Comparison of ENCODE assay signal across 8 mouse cellular contexts in the genomic region with DNA sequence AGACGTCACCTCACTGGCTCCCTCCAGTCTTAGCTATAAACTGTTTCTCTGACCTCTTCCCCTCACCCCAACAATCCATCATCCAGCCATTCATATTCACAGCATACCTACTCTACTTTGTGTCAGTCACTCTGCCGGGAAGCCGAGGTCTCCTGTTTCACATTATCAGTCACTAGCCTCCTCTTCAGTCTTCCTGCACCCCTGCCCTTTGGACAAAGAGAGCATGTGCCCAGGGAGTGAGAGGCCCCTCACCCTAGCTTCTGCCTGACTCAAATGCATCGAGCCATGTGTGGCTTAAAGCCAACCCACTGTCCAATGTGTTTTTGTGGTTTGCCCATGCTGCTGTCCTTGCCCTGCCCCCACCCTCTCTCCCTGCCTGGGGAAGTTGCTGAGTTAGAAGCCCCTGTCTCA. TPM values are rescaled to one million over a fixed set of nuclear protein-coding genes. Genes with fewer than 3 reads are reported as not detected.
DNase-seq lines count a peak whose midpoint lies in the region; ATAC-seq lines count a peak whose summit lies in the region.

No protein-coding gene starts in this region.

- no peaks in the 10 kb centered on the region for H3K36me3 ChIP-seq in heart, embryonic 10.5 days
- H3K36me3 ChIP-seq in megakaryocyte, embryonic 14.5 days (replicated peaks; ENCODE audit: low read length): no peaks in the 10 kb centered on the region
- no peaks in the 10 kb centered on the region for H3K36me3 ChIP-seq in kidney, embryonic 16.5 days (ENCODE audit: insufficient read depth, low read length)
- no peaks in the 10 kb centered on the region for H3K36me3 ChIP-seq in neural tube, embryonic 11.5 days (ENCODE audit: control insufficient read depth, insufficient read depth, low read length)

- DNase-seq in heart, embryonic 10.5 days (ENCODE audit: low spot score): no peak
- no peak for DNase-seq in heart, adult 8-10 months (ENCODE audit: low spot score)
- peak; percentile 23 for DNase-seq in neural tube, embryonic 11.5 days (ENCODE audit: low spot score)
- no peak for DNase-seq in urinary bladder, postnatal 4 days (ENCODE audit: low spot score in 2 of 2)
- DNase-seq in left cerebral cortex, adult 18-20 months (ENCODE audit: low spot score in 2 of 2): no peak

- peak overlapping the region; percentile 79 for H3K27ac ChIP-seq in heart, embryonic 10.5 days
- peak overlapping the region; percentile 41; the same call in 1 of the 2 replicates for H3K27ac ChIP-seq in kidney, embryonic 16.5 days (ENCODE audit: low read length)
- H3K27ac ChIP-seq in neural tube, embryonic 11.5 days (ENCODE audit: low read depth, low read length): peak overlapping the region; percentile 34; the same call in 1 of the 2 replicates

- ATAC-seq in megakaryocyte, adult 5-6 weeks (ENCODE audit: poor library complexity, severe bottlenecking): no peak
- ATAC-seq in kidney, embryonic 16.5 days (ENCODE audit: low FRiP score, low TSS enrichment): peak; percentile 70
- no peak for ATAC-seq in neural tube, embryonic 11.5 days (ENCODE audit: insufficient read depth, low FRiP score, low TSS enrichment)

- 16% methylated on average over 4 of the region's 4 CpGs for whole genome bisulfite sequencing in heart, embryonic 10.5 days
- WGBS in kidney, embryonic 16.5 days: 8% methylated on average over 4 of the region's 4 CpGs
- 10% methylated on average over 4 of the region's 4 CpGs for WGBS in neural tube, embryonic 11.5 days

- no peaks in the 10 kb centered on the region for H3K27me3 ChIP-seq in heart, embryonic 10.5 days (ENCODE audit: insufficient read depth, poor library complexity, severe bottlenecking)
- H3K27me3 ChIP-seq in megakaryocyte, embryonic 14.5 days (replicated peaks): peaks cover 8% of the 10 kb centered on the region
- H3K27me3 ChIP-seq in kidney, embryonic 16.5 days (ENCODE audit: insufficient read depth, low read length): no peaks in the 10 kb centered on the region
- no peaks in the 10 kb centered on the region for H3K27me3 ChIP-seq in neural tube, embryonic 11.5 days (ENCODE audit: control insufficient read depth, insufficient read depth, low read length)

- H3K9me3 ChIP-seq in heart, embryonic 10.5 days: no peaks in the 10 kb centered on the region
- H3K9me3 ChIP-seq in megakaryocyte, embryonic 14.5 days: no peaks in the 10 kb centered on the region
- H3K9me3 ChIP-seq in kidney, embryonic 16.5 days (ENCODE audit: low read length): no peaks in the 10 kb centered on the region
- no peaks in the 10 kb centered on the region for H3K9me3 ChIP-seq in neural tube, embryonic 11.5 days (ENCODE audit: control insufficient read depth, low read length)

- H3K4me3 ChIP-seq in heart, embryonic 10.5 days: no peak overlapping the region
- H3K4me3 ChIP-seq in megakaryocyte, embryonic 14.5 days (replicated peaks): peak overlapping the region; percentile 72
- no peak overlapping the region for H3K4me3 ChIP-seq in kidney, embryonic 16.5 days (ENCODE audit: low read length)
- no peak overlapping the region for H3K4me3 ChIP-seq in neural tube, embryonic 11.5 days (ENCODE audit: low read depth, low read length)

- no peak overlapping the region for H3K4me2 ChIP-seq in kidney, embryonic 16.5 days (replicated peaks; ENCODE audit: low read depth, low read length)
- H3K4me2 ChIP-seq in neural tube, embryonic 11.5 days (ENCODE audit: low read depth): no peak overlapping the region

- peaks cover 24% of the 10 kb centered on the region for H3K4me1 ChIP-seq in heart, embryonic 10.5 days
- H3K4me1 ChIP-seq in megakaryocyte, embryonic 14.5 days: peaks cover 49% of the 10 kb centered on the region
- H3K4me1 ChIP-seq in kidney, embryonic 16.5 days (ENCODE audit: insufficient read depth, low read length): peaks cover 9% of the 10 kb centered on the region
- 0 out of 2 replicates have a peak, but pooled peaks cover 4% of the 10 kb centered on the region for H3K4me1 ChIP-seq in neural tube, embryonic 11.5 days (ENCODE audit: control insufficient read depth, insufficient read depth, low read length)

- H3K9ac ChIP-seq in kidney, embryonic 16.5 days (replicated peaks; ENCODE audit: low read length): no peak overlapping the region
- H3K9ac ChIP-seq in neural tube, embryonic 11.5 days (ENCODE audit: low read length): no peak overlapping the region

RNA-seq across cellular contexts. Expression of gene Reep1, which starts 28.2 kb away (rescaled TPM):
- polyA plus RNA-seq in heart, embryonic 10.5 days (2016; fragmentation: Nextera tagmentation; extraction: Ambion mirVana): 21.2 and 24.9 TPM in 2 replicates
- total RNA-seq in heart, adult 8-10 months (2022): 10 to 100 TPM; 16.2 to 20.0 (median 18.0) TPM
- 1.6 TPM in 1 of 2 replicates, not detected in the other for polyA plus RNA-seq in megakaryocyte, embryonic 14.5 days (2012; ENCODE audit: insufficient read depth, low replicate concordance)
- 0.05 TPM in 1 of 2 replicates, not detected in the other for total RNA-seq in megakaryocyte, adult 5-6 weeks (2015)
- total RNA-seq in megakaryocyte, adult 5-6 weeks (2017): 0.15 TPM in 1 of 2 replicates, not detected in the other
- polyA plus RNA-seq in kidney, embryonic 16.5 days (2015; fragmentation: Nextera tagmentation; extraction: Ambion mirVana): 14.1 and 14.6 TPM in 2 replicates
- polyA plus RNA-seq in neural tube, embryonic 11.5 days (2014; fragmentation: Nextera tagmentation; extraction: Ambion mirVana): 99.3 and 118 TPM in 2 replicates
- total RNA-seq in left cerebral cortex, adult 18-20 months (2021): 10 to 100 TPM; 84.9 to 85.6 TPM
